Mouse (Mus musculus): ENCODE data around the gene Kcnd3.

Gene Kcnd3

DNA sequence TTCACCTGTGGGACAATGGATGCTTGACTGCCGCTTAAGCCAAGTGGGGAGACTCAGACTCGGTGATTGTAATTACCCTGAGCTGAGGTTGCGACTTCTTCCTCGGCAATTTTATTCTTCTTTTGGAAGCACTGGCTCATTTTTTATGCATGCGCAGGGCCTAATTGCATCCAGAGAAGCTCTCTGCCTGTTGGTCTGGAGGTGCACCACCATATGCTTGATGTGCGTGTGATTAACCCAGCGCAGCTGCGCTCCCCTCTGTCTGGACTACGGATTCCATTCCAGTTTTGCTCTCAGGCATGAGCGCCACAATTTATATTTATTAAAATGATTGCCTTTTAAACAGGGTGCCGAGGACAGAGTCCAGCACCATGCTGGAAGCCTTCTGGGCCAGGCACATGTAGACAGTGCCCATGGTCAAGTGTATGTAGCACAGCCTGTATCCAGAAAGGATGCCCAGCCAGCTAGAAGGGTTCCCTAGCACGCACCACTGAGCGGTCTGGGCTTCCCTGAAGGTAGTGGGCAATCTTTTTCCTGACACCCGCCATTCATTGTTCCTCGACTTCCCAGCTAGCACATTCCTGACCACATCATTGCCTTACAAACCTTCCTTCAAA is 138.0 kb downstream of the Kcnd3 start:
- DNase-seq (ENCODE audit: low read depth) = no peak

DNA sequence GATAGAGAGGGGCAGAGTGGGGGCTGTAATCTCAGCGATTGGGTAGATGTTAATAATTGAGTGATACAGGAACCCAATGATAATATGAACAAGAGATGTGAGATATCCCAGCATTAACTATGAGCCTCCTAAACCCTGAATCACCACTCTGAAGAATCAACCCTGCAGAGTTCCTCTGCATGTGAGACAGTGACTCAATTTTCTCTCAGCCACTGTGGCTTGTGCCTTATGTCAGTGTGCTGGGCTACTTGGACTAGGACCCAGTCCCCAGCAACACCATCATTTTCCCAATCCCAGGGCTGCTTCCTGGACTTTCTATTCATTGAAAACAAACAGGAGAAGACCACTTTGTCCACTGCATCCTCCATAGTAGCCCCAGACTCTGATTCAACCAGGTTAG is 139.6 kb downstream of the Kcnd3 start:
- DNase-seq (ENCODE audit: low read depth) = no peak

DNA sequence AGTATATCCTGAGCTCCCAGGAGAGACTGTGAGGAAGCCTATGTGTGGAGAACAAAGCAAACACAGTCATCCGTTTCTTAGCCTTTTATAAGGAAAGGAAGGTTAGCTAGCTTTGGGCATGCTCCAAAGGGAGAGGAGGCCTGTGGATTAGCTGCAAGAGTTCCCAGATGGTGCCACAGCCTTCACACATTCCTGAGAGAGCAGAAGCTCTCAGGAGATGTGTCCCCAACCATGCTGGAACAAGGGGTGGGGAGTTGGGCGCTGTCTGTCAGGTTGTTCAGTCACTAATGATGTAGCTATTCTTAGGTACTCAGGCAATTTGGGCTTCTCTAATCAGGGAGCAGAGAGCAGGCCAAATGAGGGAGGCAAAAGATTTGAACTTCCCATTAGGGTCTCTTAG is 140.1 kb downstream of the Kcnd3 start:
- no peak for DNase-seq (ENCODE audit: low read depth)

DNA sequence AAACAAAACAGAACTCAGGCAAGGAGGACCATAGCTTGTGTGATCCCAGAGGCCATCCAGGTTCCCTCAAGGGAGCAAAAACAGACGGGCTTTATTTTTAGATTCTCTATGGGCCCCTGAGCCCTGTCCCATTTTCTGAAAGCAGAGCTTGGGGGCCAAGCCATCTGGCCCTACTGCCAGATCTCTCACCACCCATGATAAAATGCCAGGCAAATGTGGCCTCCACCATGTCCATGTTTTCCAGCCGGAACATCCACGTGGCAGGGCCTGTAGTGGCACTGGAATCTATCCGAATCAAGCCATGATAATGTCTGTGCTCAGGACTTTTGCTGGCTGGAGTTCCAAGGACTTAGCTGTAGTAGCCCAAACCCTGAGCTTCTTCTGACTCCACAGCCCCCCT is 148.4 kb downstream of the Kcnd3 start:
- DNase-seq (ENCODE audit: low read depth) = no peak

DNA sequence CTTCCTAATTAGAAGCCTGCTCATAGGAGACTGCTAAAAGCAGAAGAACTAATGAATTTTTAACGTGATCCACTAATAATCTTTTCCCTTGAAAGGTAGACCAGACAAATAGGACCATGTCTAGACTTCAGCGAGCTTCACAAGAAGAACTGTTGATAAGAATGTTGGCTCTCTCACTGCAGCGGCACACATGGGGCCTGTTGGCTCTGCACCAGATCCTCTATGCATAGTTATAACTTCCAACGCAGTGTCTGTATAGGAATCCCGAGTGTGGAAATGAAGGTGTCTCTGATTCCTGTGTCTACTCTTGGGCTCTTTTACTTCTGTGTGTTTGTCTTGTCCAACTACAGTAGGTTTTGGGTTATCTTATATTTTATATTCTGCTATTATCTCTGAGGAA is 150.8 kb downstream of the Kcnd3 start:
- no peak for DNase-seq (ENCODE audit: low read depth)

DNA sequence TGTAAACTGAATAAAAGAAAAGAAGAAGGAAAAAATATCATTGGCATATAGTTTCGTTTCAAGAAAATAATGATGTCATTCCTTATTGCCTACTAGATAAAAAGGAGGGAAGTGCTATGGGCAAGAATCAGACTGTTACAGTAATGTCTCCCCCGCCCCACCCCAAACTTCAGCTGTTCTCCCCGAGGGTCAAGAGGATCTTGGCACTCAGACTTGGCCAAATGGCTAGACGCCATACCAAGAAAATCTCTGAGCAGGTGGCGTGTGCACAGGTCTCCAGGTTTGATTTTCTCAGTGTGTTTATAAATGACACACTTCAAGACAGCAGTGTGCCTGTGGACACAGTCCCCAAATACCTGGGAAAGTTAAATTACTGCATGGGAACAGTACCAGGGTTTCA is 153.6 kb downstream of the Kcnd3 start:
- DNase-seq (ENCODE audit: low read depth) = no peak

DNA sequence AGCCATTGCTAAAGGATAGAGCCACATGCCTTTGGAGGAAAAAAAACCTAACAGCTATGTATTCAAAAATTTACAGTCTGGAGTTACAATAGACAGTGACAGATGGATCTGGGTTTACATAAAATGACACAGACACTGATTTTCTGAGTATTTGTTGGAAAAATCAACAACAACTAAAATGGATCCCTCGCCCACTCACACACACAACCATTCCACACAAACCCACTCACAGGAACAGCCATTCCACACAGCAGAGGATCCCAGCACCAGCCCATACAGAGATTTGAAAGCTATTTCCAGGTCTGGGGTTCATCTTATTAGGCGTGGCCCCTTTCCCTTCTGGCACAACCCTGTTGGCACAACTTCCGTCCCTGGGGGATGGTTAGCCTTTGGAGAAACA is 156.7 kb downstream of the Kcnd3 start:
- DNase-seq (ENCODE audit: low read depth) = no peak

DNA sequence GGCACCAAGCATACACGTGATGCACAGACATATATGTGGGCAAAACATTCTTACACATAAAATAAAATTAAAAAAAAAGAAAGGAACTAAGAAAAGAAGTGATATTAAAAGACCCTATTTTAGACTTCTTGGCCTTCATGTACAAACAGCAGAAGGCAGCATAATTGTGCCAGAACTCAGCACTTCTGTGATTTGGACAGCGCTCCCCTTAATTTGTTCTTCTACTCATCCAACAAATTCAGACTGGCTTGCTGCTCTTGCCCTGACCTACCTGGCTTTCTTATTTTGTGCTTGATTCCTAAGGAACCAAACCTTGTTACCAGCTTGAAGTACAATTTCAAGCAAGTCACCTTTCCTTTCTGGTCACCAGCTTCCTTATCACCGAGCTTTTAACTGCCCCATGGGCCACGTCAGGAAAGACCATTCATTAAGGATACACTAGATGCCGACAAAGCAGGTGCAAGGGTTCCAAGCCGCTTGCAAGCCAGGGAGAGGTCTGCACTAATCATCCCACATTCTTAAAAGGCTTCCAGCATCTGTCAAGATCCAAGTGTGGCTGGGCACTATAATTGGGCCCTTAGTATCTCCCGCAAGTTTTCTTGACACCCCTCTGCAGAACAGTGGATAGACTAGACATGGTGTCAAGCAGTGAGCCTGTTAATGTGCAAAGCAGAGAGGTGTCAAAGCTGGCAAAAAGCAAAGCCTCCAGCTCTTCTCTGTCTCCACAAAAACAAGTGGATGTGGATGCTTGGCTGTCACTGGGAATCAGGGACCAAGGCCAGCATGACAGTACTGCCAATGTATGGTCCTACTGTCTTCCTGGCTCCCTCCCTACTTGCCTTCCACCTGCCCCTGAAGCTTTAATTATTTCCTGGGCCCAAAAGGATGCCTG is 159.6 kb downstream of the Kcnd3 start:
- no peak for DNase-seq (ENCODE audit: low read depth)

DNA sequence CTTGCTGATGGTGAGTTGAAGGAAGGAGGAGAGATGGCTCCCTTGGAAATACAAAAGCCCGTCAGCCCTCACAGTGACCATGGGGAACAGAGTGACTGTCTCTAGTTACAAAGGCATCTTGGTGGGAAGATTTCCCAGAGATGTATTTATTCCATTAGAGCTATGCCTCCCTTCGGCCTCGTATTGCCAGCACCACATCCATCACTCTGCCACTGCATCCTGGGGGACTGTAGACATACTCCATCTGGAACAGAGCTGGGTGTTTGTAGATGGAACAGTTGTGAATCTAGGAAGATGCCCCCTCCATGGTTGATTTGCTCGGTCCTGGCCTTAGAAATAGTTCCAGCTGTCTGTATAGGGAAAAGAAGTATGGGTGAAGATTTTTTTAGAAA is 160.3 kb downstream of the Kcnd3 start:
- DNase-seq (ENCODE audit: low read depth) = no peak

DNA sequence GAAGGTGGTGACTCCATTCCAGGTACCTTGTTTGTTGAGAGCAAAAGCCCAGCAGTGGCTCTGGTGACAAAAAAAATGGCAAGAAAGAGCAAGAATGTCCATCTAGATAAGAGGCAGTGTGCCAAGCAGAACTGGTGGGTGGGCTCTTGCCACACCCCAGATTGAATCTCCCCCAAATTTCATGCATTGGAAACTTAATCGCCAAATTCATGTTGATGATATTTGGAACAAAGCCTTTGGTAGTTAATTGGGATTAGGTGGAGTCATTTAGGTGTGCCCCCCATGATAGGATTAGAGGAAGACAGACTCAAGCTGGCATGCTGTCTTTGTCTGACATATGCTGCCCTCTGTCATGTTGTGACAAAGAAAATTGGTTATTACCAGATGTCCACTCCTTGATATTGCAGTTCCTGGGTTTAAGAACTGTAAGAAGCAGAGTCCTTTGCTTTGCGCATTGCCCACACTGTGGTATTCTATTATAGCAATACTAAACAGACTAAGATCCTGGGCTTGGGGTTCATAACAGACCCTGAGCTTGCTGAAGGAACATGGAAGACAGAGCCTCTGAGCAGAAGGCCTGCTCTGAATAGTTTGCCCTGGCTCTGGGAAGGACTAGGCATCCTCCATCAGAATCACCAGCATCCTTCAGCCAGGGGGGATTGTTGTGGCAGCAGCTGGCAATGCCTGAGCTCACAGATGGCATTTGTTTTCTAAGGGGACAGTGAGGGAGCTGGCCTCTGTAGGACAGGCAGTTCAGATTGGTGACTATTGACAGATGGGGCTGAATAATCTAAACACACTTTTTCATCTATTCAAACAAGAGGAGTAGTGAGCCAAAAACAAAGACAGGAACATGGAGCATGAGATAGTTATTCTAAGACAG is 165.0 kb downstream of the Kcnd3 start:
- no peak for DNase-seq (ENCODE audit: low read depth)

DNA sequence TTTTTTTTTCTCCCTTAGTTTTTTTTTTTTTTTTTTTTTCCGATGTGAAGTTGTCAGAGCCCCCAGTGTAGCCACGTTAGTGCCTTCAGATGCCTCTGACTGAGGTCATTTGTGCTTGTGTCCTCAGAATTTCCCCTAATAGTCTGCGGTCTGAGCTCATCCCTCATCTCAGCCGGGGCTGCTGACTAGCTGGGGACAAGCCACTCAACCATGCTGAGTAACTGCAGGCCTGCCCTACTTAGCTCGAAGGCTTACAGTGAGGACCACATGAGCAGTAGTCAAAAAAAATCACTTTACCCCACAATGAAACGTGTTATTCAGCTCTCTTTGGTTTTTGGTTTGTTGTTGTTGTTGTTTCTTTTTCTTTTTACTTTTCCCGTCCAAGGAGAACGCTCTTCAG is 169.0 kb downstream of the Kcnd3 start:
- DNase-seq (ENCODE audit: low read depth) = no peak

DNA sequence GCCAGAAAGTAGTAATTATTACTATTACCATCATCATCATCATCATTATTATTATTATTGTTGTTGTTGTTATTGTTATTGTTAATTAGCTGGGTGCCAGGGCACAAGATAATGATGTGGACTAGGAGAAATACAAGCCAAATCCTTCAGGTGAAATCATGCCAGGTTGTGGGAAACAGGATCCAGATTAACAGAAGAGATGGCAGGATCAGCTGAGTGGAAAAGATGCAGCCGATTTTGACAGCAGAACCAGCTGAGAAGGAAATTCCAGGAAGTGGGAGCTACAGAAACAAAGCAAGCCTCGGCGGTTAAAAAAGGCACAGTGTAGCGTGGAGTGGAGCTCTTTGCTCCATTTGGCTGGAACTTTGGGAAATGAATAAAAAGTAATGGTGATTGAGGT is 171.0 kb downstream of the Kcnd3 start:
- no peak for DNase-seq (ENCODE audit: low read depth)

DNA sequence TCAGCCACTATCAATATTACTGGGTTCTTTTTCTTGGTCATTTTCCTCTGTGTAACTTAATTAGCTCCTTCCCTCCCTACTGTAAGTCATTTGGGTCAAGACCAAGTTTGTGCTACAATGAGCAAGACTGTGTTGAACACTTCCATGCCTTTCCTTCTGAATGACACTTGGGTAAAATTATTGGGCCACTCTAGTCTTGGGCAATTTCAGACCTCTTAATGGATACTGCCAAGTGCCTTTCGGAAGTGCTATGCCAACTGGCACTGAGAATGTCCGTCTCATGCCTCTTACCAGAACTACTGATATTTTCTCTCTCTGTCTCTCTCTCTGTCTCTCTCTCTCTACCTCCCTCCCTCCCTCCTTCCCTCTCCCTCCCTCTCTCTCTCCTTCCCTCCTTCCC is 173.8 kb downstream of the Kcnd3 start:
- DNase-seq (ENCODE audit: low read depth) = no peak

DNA sequence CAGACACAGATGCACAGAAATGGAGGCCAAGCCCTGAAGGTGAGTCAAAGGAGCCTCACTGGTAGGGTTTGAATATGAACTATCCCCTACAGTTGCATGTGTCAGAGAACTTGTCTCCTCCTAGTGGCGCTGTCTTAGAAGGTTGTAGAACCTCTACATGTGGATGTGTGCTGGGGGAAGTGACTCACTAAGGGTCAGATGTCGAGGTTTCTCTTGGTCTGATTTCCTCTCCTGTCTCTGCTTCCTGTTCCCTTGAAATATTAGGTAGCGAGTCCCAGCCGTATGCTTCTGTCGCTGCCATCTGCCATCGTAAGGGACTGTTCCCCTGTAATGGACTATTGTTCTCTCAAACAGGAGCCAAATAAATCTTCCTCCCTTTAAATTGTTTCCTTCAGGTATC is 175.1 kb downstream of the Kcnd3 start:
- peak; percentile 15 for DNase-seq (ENCODE audit: low read depth)

DNA sequence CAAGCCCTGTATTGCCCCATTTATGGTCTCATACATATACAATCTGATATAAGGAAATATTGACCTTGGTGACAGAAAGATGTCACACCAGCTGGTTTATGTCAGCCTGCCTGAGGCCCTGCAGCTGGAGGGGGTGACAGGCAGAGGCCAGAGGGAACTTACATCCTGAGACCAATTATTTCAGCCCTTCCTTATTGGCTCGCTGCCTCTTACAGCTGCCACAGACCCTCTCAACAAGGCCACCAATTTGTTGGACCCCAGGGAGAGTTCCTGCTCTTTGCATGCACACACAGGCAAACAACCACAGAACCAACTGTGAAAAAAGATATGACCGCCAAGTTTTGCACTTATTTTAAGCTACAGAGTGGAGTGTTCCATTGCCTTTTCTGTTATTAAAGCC is 180.2 kb downstream of the Kcnd3 start:
- DNase-seq (ENCODE audit: low read depth) = no peak

DNA sequence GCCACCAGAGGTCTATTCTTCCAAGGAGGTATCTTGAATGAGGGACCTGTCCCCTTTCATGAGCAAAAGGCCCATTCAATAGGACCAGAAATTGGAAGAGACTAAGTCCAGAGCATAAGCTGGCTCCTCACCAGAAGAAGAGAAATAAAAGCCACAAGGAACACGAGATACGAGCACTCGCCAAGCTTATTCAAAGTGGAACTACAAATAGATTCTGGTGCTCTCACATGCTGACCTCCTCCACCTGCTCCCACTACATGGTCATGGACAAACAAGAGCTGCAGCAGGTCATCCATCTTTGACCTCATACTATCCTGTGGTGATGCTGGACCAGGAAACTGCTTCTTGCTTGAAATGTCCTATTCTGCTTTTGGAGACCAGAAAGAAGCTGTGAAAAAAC is 180.9 kb downstream of the Kcnd3 start:
- no peak for DNase-seq (ENCODE audit: low read depth)

DNA sequence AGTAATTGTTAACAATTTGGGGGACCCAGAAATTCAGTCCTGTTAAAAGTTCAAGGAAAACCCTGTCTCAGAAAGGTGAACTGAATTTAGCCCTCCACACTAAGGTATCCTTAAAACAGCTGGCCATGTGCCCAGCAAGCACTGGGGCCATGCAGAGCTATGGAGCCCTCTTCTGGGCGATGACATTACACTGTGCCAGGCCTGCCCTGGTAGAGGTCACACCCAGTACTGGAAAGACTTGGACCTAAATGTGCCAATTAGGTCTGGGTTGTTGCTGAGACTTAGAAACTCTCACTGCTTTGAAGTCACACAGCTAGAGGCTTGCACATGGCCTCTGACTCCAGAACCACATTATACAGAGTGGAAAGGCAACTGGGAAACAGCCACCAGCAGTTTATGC is 190.1 kb downstream of the Kcnd3 start:
- no peak for DNase-seq (ENCODE audit: low read depth)

DNA sequence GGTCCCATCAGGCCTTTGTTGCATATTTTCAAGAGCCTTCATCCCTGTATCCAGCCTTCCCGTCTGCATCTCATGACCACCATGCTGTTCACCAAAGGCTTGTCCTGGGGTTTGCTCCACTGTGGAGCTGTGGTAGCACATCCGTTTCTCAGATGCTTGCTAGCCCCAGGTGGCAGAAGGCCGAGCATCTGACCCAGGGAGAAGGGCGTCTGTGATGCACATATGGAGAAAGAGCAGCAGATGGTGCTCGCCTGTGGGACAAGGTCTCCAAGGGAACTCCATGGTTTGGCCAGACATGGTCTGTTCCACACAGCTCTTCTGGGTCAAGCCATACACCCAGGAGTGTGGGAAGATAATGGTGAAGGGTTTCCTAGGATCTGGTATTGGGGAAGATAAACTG is 191.4 kb downstream of the Kcnd3 start:
- DNase-seq (ENCODE audit: low read depth) = no peak

DNA sequence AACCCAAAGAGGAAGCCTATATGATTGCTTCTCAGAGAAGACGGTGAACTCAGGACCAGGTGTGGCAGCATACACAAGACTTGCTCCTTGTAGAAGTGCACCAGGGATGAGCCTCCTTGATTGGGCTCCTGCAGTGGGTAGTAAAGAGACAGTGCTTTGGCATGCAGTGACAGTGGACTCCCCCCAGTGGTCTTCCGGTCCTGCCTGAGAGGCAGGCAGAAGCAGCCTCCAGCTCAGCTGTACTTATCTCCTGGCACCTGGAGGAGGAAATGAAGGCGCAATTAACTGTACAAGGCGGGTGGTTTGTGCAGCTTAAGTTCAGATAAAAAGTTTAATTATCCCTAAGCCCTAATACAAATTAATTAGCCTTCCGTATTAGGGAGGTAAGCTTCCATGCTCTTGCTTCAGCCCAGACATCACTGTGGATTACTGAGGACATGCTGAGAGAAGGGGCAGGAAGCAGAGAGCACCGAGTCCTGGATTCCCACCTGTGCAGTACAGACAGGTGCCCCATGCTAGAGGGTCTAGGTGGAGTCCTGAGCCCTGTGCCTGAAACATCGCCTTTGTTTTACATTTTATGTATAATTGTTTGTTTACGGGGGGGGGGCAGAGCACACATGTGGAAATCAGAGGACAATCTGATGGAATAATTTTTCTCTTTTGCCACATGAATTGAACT is 196.9 kb downstream of the Kcnd3 start:
- no peak for DNase-seq (ENCODE audit: low read depth)

DNA sequence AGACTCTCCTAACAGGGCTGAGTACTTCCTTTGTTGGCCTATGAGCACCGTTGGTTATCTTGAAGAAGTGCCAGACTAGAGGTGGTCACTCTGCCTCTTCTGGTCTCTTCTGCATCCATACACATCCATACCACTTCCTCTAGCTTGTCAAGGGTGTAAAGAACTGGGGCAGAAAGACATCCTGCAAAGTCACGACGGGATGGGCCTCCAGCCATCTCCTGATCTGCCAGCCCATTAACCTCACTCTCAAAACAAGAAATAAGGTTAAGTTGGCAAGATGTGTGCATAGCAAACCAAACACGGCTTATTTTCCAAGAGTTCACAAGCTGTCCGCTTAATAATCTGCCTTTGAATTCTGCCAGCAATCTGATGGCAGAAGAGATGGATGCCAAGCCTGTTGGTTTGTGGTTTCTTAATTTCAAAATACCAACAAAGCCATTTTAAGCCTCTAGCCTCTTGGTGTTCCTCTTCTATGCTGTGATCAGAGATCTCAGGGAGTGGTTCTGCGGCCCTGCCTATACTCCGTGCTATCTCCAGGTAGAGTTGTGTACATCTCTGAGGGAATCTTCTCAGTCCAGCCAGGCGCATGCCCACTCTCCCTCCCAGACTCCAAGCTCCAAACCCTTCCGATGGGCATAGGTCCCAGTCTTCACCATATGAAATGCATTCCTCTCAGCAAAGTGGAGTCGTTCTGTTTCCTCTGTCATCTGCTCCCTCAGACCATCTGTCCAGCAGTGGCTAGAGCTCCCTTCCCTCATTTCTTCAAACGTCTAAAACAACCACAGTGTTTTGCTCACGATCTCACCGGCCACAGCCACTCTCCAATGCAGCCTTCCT is 201.6 kb downstream of the Kcnd3 start:
- DNase-seq (ENCODE audit: low read depth) = no peak

DNA sequence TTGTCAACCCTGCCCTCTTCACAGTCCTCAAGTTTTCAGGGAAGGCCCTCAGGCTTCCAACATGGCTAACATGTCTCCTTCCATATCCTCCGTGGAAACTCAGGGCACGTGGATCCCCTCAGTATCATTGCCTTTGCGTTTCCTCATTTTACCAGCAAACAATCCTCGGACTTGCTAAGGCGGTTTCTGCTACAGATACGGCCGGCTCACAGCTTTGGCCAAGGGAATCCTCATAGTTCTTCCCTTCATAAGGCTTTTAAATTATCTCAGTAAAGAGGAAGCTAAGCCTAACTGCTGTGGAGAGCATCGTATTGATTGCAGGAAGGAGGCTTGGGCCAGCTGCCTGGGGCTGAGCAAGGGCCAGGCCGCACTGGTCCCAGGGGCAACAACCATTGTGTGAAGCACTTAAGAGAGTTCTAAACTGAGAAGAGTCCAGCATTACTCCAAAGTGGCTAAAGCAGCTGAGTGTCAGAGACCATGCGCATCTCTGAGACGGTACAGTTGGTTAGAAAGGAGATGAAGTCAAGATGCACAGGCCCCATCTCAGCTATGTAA is 203.0 kb downstream of the Kcnd3 start:
- no peak for DNase-seq (ENCODE audit: low read depth)

Measured in naive thymus-derived CD4-positive, alpha-beta T cell, adult 2 months (primary cell).